Mouse (Mus musculus) ZHBTc4 (cell line): ENCODE measurements around the gene 5430419D17Rik.
A peak's percentile ranks its signal among the peaks of the same experiment; 100 is the strongest.

Source experiments
- DNase-seq: peaks from one replicate; pipeline ENCODE4 v3.0.0-alpha.2; 2011; ENCODE audit warnings: low read depth, low spot score

5430419D17Rik gene

GRCm38 (mm10) chr7:131314493-131314892, 140.3 kb downstream of the 5430419D17Rik start:
- DNase-seq, result no peak

GRCm38 (mm10) chr7:131317587-131317986, 143.4 kb downstream of the 5430419D17Rik start:
- DNase-seq, result peak; percentile 63

- DNase-seq, result no peak
These were observed 144.1 kb downstream of the 5430419D17Rik start for GRCm38 (mm10) chr7:131318340-131318739.

- DNase-seq, result no peak
These were observed 148.0 kb downstream of the 5430419D17Rik start, which contains the start of gene Cuzd1 for GRCm38 (mm10) chr7:131322192-131322591. Gene Cuzd1, minus strand, starts transcription at chr7:131322292.

- DNase-seq, result no peak
These were observed 152.9 kb downstream of the 5430419D17Rik start for GRCm38 (mm10) chr7:131327054-131327453.

GRCm38 (mm10) chr7:131329416-131329815, 155.2 kb downstream of the 5430419D17Rik start, which contains the start of gene Fam24b:
Gene Fam24b, minus strand, starts transcription at chr7:131329516.
- no peak for DNase-seq

- no peak for DNase-seq
These were observed 157.5 kb downstream of the 5430419D17Rik start for GRCm38 (mm10) chr7:131331688-131332087.

- DNase-seq, result no peak
These were observed 159.4 kb downstream of the 5430419D17Rik start, which contains the start of gene Fam24a for GRCm38 (mm10) chr7:131333564-131333963. Gene Fam24a, plus strand, starts transcription at chr7:131333864.

GRCm38 (mm10) chr7:131337502-131338068, 163.4 kb downstream of the 5430419D17Rik start:
- DNase-seq, result peak; percentile 28

- DNase-seq, result no peak
These were observed 171.8 kb downstream of the 5430419D17Rik start for GRCm38 (mm10) chr7:131345856-131346541.
